Mouse (Mus musculus) heart, postnatal 0 days (tissue): ENCODE data around the gene Tbc1d10c.

Experiments used
- CTCF ChIP-seq: IDR thresholded peaks from 2 replicates; pipeline ENCODE4 v1.5.1; 2016; ENCODE audit warnings: antibody characterized with exemption, control low read depth, low read depth
- EP300 ChIP-seq: IDR thresholded peaks from 2 replicates; pipeline ENCODE4 v1.6.1; 2016; ENCODE audit warnings: antibody characterized with exemption, low read depth

- no peak for TF ChIP-seq CTCF
- TF ChIP-seq EP300 = no peak
These were observed 43.1 kb downstream of the Tbc1d10c start for GRCm38 (mm10) chr19:4147782-4148490.
